Comparison of ENCODE assay signal across 8 mouse cellular contexts in the genomic region with DNA sequence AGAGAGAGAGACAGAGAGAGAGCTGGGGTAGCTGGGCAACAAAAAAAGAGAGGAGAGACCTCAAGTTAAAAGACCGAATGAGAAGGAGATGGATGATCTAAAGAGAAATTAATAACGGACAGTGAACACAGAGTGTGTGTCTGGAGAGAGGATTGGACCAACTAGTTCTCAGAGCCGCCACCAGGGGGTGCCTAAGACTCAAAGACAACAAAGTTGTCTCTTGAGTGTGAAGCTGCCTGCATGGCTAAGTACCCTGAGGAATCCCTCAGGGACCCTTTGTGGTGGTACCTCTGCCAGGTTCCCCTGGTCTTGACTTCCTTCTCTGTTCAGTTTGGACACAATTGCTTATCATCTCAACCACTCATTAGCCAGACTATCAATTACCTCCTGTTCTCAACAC.
DNase-seq lines count a peak whose midpoint lies in the region; ATAC-seq and TF ChIP-seq lines count a peak whose summit lies in the region.
"Had no signal": no experiment of that assay in that cellular context is flagged by ENCODE, and none has a peak within 500 bp of the region (broad histone marks: within the 10 kb centered on the region; RNA-seq: fewer than 3 reads in every experiment).

No protein-coding gene starts in this region.

- no peaks in the 10 kb centered on the region for H3K27me3 ChIP-seq in midbrain, embryonic 14.5 days (ENCODE audit: control insufficient read depth, insufficient read depth, low read length)
- no peaks in the 10 kb centered on the region for H3K27me3 ChIP-seq in midbrain, embryonic 15.5 days (replicated peaks)
- H3K27me3 ChIP-seq in kidney, postnatal 0 days (ENCODE audit: insufficient read depth, low read length) = no peaks in the 10 kb centered on the region

- H3K4me3 ChIP-seq in midbrain, embryonic 14.5 days (replicated peaks; ENCODE audit: low read depth, low read length) = no peak overlapping the region
- H3K4me3 ChIP-seq in midbrain, embryonic 15.5 days = no peak overlapping the region
- no peak overlapping the region for H3K4me3 ChIP-seq in bone marrow macrophage, adult 2 months (ENCODE audit: insufficient read depth, low read length)
- no peak overlapping the region for H3K4me3 ChIP-seq in kidney, postnatal 0 days (replicated peaks; ENCODE audit: low read depth, low read length)
- H3K4me3 ChIP-seq: megakaryocyte, embryonic 14.5 days had no signal

- H3K9ac ChIP-seq in midbrain, embryonic 14.5 days (replicated peaks; ENCODE audit: low read length) = no peak overlapping the region
- no peak overlapping the region for H3K9ac ChIP-seq in midbrain, embryonic 15.5 days
- H3K9ac ChIP-seq in kidney, postnatal 0 days (ENCODE audit: low read depth, low read length) = no peak overlapping the region

- no peak overlapping the region for H3K27ac ChIP-seq in midbrain, embryonic 14.5 days (replicated peaks; ENCODE audit: low read depth, low read length)
- H3K27ac ChIP-seq in midbrain, embryonic 15.5 days = no peak overlapping the region
- no peak overlapping the region for H3K27ac ChIP-seq in bone marrow macrophage, adult 2 months (ENCODE audit: insufficient read depth, low read depth, low read length)
- H3K27ac ChIP-seq in kidney, postnatal 0 days = no peak overlapping the region

- H3K9me3 ChIP-seq in midbrain, embryonic 14.5 days (ENCODE audit: control insufficient read depth, low read length) = no peaks in the 10 kb centered on the region
- no peaks in the 10 kb centered on the region for H3K9me3 ChIP-seq in midbrain, embryonic 15.5 days
- no peaks in the 10 kb centered on the region for H3K9me3 ChIP-seq in kidney, postnatal 0 days (replicated peaks; ENCODE audit: low read length)
- H3K9me3 ChIP-seq: megakaryocyte, embryonic 14.5 days had no signal

- WGBS in midbrain, embryonic 14.5 days = 43% methylated on average over 3 of the region's 3 CpGs
- 42% methylated on average over 3 of the region's 3 CpGs for WGBS in midbrain, embryonic 15.5 days
- WGBS in kidney, postnatal 0 days = 55% methylated on average over 3 of the region's 3 CpGs

- TF ChIP-seq POLR2A in bone marrow macrophage, adult 2 months (IDR thresholded peaks at IDR 0.05; ENCODE audit: borderline replicate concordance, low read depth, low read length) = no peak

- peaks cover 12% of the 10 kb centered on the region; the same call in 1 of the 2 replicates for H3K4me1 ChIP-seq in midbrain, embryonic 14.5 days (ENCODE audit: control insufficient read depth, insufficient read depth, low read length)
- H3K4me1 ChIP-seq in midbrain, embryonic 15.5 days = peaks cover 18% of the 10 kb centered on the region
- no peaks in the 10 kb centered on the region for H3K4me1 ChIP-seq in bone marrow macrophage, adult 2 months (ENCODE audit: control insufficient read depth, insufficient read depth, low read length)
- H3K4me1 ChIP-seq in kidney, postnatal 0 days (replicated peaks; ENCODE audit: insufficient read depth, low read length) = peaks cover 12% of the 10 kb centered on the region; the same call in 1 of the 2 replicates
- H3K4me1 ChIP-seq: megakaryocyte, embryonic 14.5 days had no signal

- peak; percentile 51; the same call in 1 of the 2 replicates for TF ChIP-seq CTCF in bone marrow macrophage, adult 2 months (IDR thresholded peaks at IDR 0.05; ENCODE audit: low read depth, low read length)
- TF ChIP-seq CTCF in kidney, postnatal 0 days (IDR thresholded peaks at IDR 0.05; ENCODE audit: low read depth) = peak; percentile 75

- DNase-seq in midbrain, embryonic 14.5 days = peak; percentile 53
- peak; percentile 57 for DNase-seq in NIH3T3 (ENCODE audit: low read depth)
- DNase-seq in kidney, postnatal 0 days (ENCODE audit: low spot score) = peak; percentile 63
- no peak for DNase-seq in layer of hippocampus, postnatal 36 days

- H3K4me2 ChIP-seq in midbrain, embryonic 14.5 days (ENCODE audit: low read length) = no peak overlapping the region
- H3K4me2 ChIP-seq in midbrain, embryonic 15.5 days = no peak overlapping the region
- no peak overlapping the region for H3K4me2 ChIP-seq in kidney, postnatal 0 days (ENCODE audit: low read length)

- H3K36me3 ChIP-seq in midbrain, embryonic 14.5 days (ENCODE audit: control insufficient read depth, insufficient read depth, low read length) = no peaks in the 10 kb centered on the region
- H3K36me3 ChIP-seq in midbrain, embryonic 15.5 days (replicated peaks) = no peaks in the 10 kb centered on the region
- no peaks in the 10 kb centered on the region for H3K36me3 ChIP-seq in kidney, postnatal 0 days (ENCODE audit: insufficient read depth, low read length)

- ATAC-seq in midbrain, embryonic 14.5 days (ENCODE audit: low FRiP score, low TSS enrichment) = no peak
- no peak for ATAC-seq in midbrain, embryonic 15.5 days (replicated peaks)
- ATAC-seq in kidney, postnatal 0 days (replicated peaks; ENCODE audit: low FRiP score, low read depth) = 0 out of 2 replicates have a peak, but pooled peaks have one; percentile 25
- ATAC-seq in neutrophil, adult 5-6 weeks (ENCODE audit: extremely low read depth, insufficient number of reproducible peaks, low FRiP score, poor library complexity, severe bottlenecking) = peak; percentile 86

Comparison
In these comparisons a context has a peak if more than half of its experiments do, and no peak if none do; other contexts are left out.
1. ATAC-seq: peak in kidney, postnatal 0 days (single experiment) and neutrophil, adult 5-6 weeks (single experiment); none in midbrain, embryonic 14.5 days (single experiment) and midbrain, embryonic 15.5 days (single experiment).
2. DNase-seq: peak in midbrain, embryonic 14.5 days (single experiment), NIH3T3 (single experiment) and kidney, postnatal 0 days (single experiment); none in layer of hippocampus, postnatal 36 days (0 of 2).